Mouse (Mus musculus): ENCODE data around the gene Bbs7. TPM values are rescaled to one million over a fixed set of nuclear protein-coding genes. Genes with fewer than 3 reads are reported as not detected.
A peak's percentile ranks its signal among the peaks of the same experiment; 100 is the strongest.

The Bbs7 gene
- polyA plus RNA-seq, 1 experiment from 2014 or later, result 20.3 TPM

GRCm38 (mm10) chr3:36540756-36541155 lies 72.5 kb downstream of the Bbs7 start:
- 88% methylated on average over 2 of the region's 2 CpGs for WGBS
- Histone ChIP-seq H3K36me3 (replicated peaks) (no peaks in the 10 kb centered on the region), H3K27ac (no peak overlapping the region), H3K4me3 (no peak overlapping the region), H3K9me3 (no peaks in the 10 kb centered on the region), H3K27me3 (ENCODE audit: poor library complexity, severe bottlenecking) (no peaks in the 10 kb centered on the region), H3K4me1 (no peaks in the 10 kb centered on the region)
- DNase-seq (ENCODE audit: extremely low spot score, low spot score), result no peak

GRCm38 (mm10) chr3:36537701-36538470 lies 75.4 kb downstream of the Bbs7 start:
- H3K9me3 ChIP-seq, result peaks cover 4% of the 10 kb centered on the region; the same call in 1 of the 2 replicates
- no peak for DNase-seq (ENCODE audit: extremely low spot score, low spot score)
- H3K4me1 ChIP-seq, result peaks cover 6% of the 10 kb centered on the region
- 87% methylated on average over 4 of the region's 4 CpGs for WGBS
- H3K27me3 ChIP-seq (ENCODE audit: poor library complexity, severe bottlenecking), result peaks cover 4% of the 10 kb centered on the region
- no peak overlapping the region for H3K4me3 ChIP-seq
- no peaks in the 10 kb centered on the region for H3K36me3 ChIP-seq (replicated peaks)
- H3K27ac ChIP-seq, result no peak overlapping the region

DNA sequence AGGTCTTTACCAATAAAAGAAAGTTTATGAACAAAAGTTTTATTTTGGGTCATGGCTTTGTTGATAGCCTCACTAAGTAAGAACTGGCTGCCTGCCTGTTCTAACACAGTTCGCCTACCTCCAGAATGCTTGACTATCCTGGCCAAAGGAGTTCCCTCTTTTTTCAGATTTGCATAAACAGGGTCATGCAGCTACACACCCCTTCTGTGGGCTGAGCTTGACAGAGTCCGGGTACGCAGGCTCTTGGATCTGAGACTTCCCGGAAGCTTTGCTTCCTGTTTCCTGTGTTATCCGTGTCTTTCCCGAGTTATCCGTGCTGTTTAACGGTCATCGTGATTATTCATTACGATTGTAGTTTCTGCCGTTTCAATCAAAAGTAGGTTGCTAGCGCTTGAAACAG lies 77.2 kb downstream of the Bbs7 start:
- H3K27me3 ChIP-seq (ENCODE audit: poor library complexity, severe bottlenecking), result peaks cover 22% of the 10 kb centered on the region
- no peak overlapping the region for H3K27ac ChIP-seq
- peaks cover 4% of the 10 kb centered on the region; the same call in 1 of the 2 replicates for H3K9me3 ChIP-seq
- H3K4me3 ChIP-seq, result no peak overlapping the region
- peaks cover 17% of the 10 kb centered on the region for H3K4me1 ChIP-seq
- no peaks in the 10 kb centered on the region for H3K36me3 ChIP-seq (replicated peaks)
- 94% methylated on average over 12 of the region's 12 CpGs for WGBS
- no peak for DNase-seq (ENCODE audit: extremely low spot score, low spot score)

DNA sequence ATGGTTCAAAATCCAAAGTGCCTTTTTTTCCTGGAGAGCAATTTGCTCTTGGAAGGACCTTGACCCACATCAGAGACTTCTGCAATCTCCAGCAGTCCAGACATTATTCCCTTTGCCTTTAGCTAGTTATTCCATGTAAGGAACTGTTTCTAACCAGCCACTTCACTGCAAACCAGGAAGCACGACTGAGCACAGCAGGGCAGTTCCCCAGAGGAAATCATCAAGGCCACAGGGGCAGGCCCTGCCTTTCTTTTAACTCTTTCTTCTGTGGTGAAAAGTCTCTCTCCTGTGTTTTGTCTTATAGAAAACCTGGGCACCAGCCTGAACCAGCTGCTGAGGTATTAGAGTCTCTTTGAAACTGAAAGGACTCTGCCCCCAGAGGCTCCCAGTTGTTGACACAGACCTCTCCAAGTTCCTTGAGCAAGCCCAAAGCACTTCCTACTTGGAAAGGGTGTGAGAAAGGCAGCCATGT lies 80.0 kb downstream of the Bbs7 start:
- H3K4me3 ChIP-seq, result no peak overlapping the region
- H3K9me3 ChIP-seq, result peaks cover 4% of the 10 kb centered on the region; the same call in 1 of the 2 replicates
- DNase-seq (ENCODE audit: extremely low spot score, low spot score), result peak; percentile 20
- no peaks in the 10 kb centered on the region for H3K36me3 ChIP-seq (replicated peaks)
- peaks cover 17% of the 10 kb centered on the region for H3K4me1 ChIP-seq
- peaks cover 31% of the 10 kb centered on the region for H3K27me3 ChIP-seq (ENCODE audit: poor library complexity, severe bottlenecking)
- 0% methylated on average over 1 of the region's 1 CpGs for WGBS
- no peak overlapping the region; the same call in 1 of the 2 replicates for H3K27ac ChIP-seq

- Histone ChIP-seq H3K4me1 (peaks cover 17% of the 10 kb centered on the region), H3K36me3 (replicated peaks) (no peaks in the 10 kb centered on the region), H3K9me3 (peaks cover 4% of the 10 kb centered on the region; the same call in 1 of the 2 replicates), H3K27me3 (ENCODE audit: poor library complexity, severe bottlenecking) (peaks cover 31% of the 10 kb centered on the region), H3K27ac (no peak overlapping the region), H3K4me3 (no peak overlapping the region)
- 43% methylated on average over 7 of the region's 7 CpGs for WGBS
- no peak for DNase-seq (ENCODE audit: extremely low spot score, low spot score)
These were observed 80.5 kb downstream of the Bbs7 start for GRCm38 (mm10) chr3:36532738-36533137.

- DNase-seq (ENCODE audit: extremely low spot score, low spot score), result no peak
- H3K4me1 ChIP-seq, result peaks cover 17% of the 10 kb centered on the region
- peaks cover 31% of the 10 kb centered on the region for H3K27me3 ChIP-seq (ENCODE audit: poor library complexity, severe bottlenecking)
- H3K9me3 ChIP-seq, result peaks cover 4% of the 10 kb centered on the region; the same call in 1 of the 2 replicates
- H3K27ac ChIP-seq, result no peak overlapping the region
- peak overlapping the region; percentile 28; the same call in 1 of the 2 replicates for H3K4me3 ChIP-seq
- WGBS, result 23% methylated on average over 18 of the region's 18 CpGs
- no peaks in the 10 kb centered on the region for H3K36me3 ChIP-seq (replicated peaks)
These were observed 81.2 kb downstream of the Bbs7 start for GRCm38 (mm10) chr3:36531979-36532542.

DNA sequence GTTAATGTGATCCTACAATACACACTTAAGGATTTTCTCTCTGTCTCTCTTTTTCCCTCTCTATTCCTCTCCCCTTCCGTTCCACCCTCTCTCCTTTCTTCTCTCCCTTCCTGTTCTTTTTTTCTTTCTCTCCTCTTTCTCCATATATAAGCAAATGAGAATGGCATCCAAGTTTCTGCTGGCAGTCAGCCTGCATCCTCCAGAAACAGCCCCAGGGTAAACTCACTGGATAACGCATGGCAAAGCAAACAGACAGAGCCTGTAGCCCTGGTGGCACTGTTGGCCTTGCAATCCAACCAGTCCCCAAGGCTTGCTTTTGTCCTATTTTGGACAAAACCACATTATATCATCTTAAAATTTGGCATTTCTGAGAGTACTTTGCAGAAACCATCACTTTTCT lies 82.0 kb downstream of the Bbs7 start:
- Histone ChIP-seq H3K27ac (no peak overlapping the region), H3K36me3 (replicated peaks) (no peaks in the 10 kb centered on the region), H3K27me3 (ENCODE audit: poor library complexity, severe bottlenecking) (peaks cover 31% of the 10 kb centered on the region), H3K4me3 (no peak overlapping the region), H3K9me3 (peaks cover 4% of the 10 kb centered on the region; the same call in 1 of the 2 replicates), H3K4me1 (peaks cover 17% of the 10 kb centered on the region)
- DNase-seq (ENCODE audit: extremely low spot score, low spot score), result no peak
- 41% methylated on average over 2 of the region's 2 CpGs for WGBS

GRCm38 (mm10) chr3:36530781-36531180 lies 82.5 kb downstream of the Bbs7 start:
- no peaks in the 10 kb centered on the region for H3K36me3 ChIP-seq (replicated peaks)
- 73% methylated on average over 5 of the region's 5 CpGs for WGBS
- H3K4me3 ChIP-seq, result no peak overlapping the region
- H3K9me3 ChIP-seq, result peaks cover 4% of the 10 kb centered on the region; the same call in 1 of the 2 replicates
- peaks cover 31% of the 10 kb centered on the region for H3K27me3 ChIP-seq (ENCODE audit: poor library complexity, severe bottlenecking)
- no peak overlapping the region for H3K27ac ChIP-seq
- peaks cover 17% of the 10 kb centered on the region for H3K4me1 ChIP-seq
- DNase-seq (ENCODE audit: extremely low spot score, low spot score), result no peak

GRCm38 (mm10) chr3:36530345-36530744 lies 82.9 kb downstream of the Bbs7 start:
- Histone ChIP-seq H3K36me3 (replicated peaks) (no peaks in the 10 kb centered on the region), H3K4me3 (no peak overlapping the region), H3K9me3 (peaks cover 4% of the 10 kb centered on the region; the same call in 1 of the 2 replicates), H3K27me3 (ENCODE audit: poor library complexity, severe bottlenecking) (peaks cover 31% of the 10 kb centered on the region), H3K27ac (no peak overlapping the region), H3K4me1 (peaks cover 17% of the 10 kb centered on the region)
- WGBS, result 94% methylated on average over 6 of the region's 6 CpGs
- no peak for DNase-seq (ENCODE audit: extremely low spot score, low spot score)

DNA sequence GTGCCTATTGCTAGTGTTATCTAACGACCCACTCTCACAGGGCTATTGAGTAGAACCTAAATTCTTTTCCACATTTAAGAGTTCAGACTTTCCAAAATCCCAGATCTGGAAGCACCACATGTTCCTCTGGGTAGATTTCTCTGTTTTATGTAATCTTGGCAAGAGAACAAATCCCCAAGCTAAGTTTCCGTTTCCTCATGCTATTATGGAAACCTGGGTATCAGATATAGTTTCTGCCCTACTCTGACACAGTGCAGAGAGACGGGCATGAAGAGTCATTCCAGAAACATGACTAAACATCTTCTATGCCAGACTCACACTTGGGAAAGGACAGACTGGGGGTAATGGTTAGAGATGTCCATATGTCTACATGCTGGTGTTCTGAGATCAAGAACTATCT lies 88.8 kb downstream of the Bbs7 start:
- Histone ChIP-seq H3K27me3 (ENCODE audit: poor library complexity, severe bottlenecking) (peaks cover 43% of the 10 kb centered on the region), H3K27ac (no peak overlapping the region), H3K4me1 (peaks cover 20% of the 10 kb centered on the region), H3K36me3 (replicated peaks) (no peaks in the 10 kb centered on the region), H3K4me3 (no peak overlapping the region), H3K9me3 (no peaks in the 10 kb centered on the region)
- DNase-seq (ENCODE audit: extremely low spot score, low spot score), result no peak
- WGBS, result 83% methylated on average over 3 of the region's 3 CpGs

Other genes starting within 250 kb of the Bbs7 start
- gene Anxa5, start 137.6 kb downstream of the Bbs7 start, polyA plus RNA-seq (2016; fragmentation: Nextera tagmentation; extraction: Ambion mirVana), result 106 and 114 TPM in 2 replicates
- 0.81 and 1.2 TPM in 2 replicates for gene 1810062G17Rik, start 137.5 kb downstream of the Bbs7 start, polyA plus RNA-seq (2016; fragmentation: Nextera tagmentation; extraction: Ambion mirVana)
- 0.25 and 0.36 TPM in 2 replicates for gene Gm11549, start 91.7 kb downstream of the Bbs7 start, polyA plus RNA-seq (2016; fragmentation: Nextera tagmentation; extraction: Ambion mirVana)
- gene Exosc9, start 60.9 kb downstream of the Bbs7 start, polyA plus RNA-seq (2016; fragmentation: Nextera tagmentation; extraction: Ambion mirVana), result 105 and 108 TPM in 2 replicates
- gene Ccna2, start 41.3 kb downstream of the Bbs7 start, polyA plus RNA-seq (2016; fragmentation: Nextera tagmentation; extraction: Ambion mirVana), result 272 and 276 TPM in 2 replicates
- gene Trpc3, start 76.7 kb upstream of the Bbs7 start, polyA plus RNA-seq (2016; fragmentation: Nextera tagmentation; extraction: Ambion mirVana), result 1.5 and 2.7 TPM in 2 replicates
- 34.6 and 37.7 TPM in 2 replicates for gene 4932438A13Rik, start 249.6 kb upstream of the Bbs7 start, polyA plus RNA-seq (2016; fragmentation: Nextera tagmentation; extraction: Ambion mirVana)

Measured in forebrain, embryonic 10.5 days (tissue).